Mouse (Mus musculus) heart, postnatal 0 days (tissue): ENCODE measurements around the gene Csrnp3.

ENCODE experiments used
- CTCF ChIP-seq: IDR thresholded peaks from 2 replicates; pipeline ENCODE4 v1.5.1; 2016; ENCODE audit warnings: antibody characterized with exemption, control low read depth, low read depth
- EP300 ChIP-seq: IDR thresholded peaks from 2 replicates; pipeline ENCODE4 v1.6.1; 2016; ENCODE audit warnings: antibody characterized with exemption, low read depth

- no peak for TF ChIP-seq CTCF
- no peak for TF ChIP-seq EP300
Observed at GRCm38 (mm10) chr2:66018711-66019110, 173.1 kb downstream of the Csrnp3 start.
